Mouse (Mus musculus) adipocyte (in vitro differentiated cells): ENCODE data around the gene Fam187b.
"Not testable (repeated sequence)": the region's sequence is repeated elsewhere in the genome, so short reads cannot be mapped to it uniquely, and the experiment has no call there.

ENCODE experiments used
- DNase-seq: peaks from one replicate; pipeline ENCODE4 v3.0.0-alpha.2; 2016; ENCODE audit warnings: low spot score

The Fam187b gene

DNA sequence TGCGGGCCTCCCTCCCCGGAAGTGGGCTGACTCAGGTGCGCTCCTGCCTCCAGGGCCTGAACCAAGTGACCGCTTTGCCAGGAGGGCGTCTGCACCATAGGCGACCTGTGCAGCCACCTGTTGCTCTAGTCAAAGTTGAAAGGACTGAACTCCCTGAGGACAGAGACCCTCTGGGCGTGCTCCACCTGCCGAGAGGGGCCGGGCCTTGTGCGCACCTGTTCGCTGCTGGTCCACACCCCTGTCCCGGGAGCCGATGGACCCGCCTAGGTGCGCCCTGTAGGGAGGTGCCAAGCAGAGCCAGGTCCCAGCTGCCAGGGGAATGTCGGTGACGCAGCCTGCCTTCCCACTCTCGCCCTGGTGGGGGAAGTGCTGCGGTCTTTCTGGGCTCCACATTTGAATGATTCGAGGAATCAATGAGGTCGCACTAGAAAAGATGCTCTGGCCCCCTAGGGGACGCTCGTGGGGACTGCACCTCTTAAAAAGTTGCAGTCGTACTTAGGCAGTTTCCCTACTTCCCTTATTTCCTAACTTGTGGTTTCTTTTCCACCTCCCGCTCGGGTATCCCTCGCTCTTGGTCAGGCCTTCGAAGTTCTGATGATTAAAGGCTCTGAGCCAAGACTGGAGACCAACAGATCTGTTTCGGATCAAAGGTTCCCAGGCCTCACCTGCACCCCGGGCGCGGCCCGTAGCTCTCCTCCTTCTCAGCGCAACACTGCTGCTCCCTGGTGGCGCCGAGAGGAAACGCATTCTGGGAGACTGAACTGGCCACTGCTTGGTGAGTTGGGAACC is at the start of gene Fam187b:
Fam187b (plus strand) TSS at position 290 of the 789 bp plus-strand sequence.
- peak; percentile 73 for DNase-seq

DNA sequence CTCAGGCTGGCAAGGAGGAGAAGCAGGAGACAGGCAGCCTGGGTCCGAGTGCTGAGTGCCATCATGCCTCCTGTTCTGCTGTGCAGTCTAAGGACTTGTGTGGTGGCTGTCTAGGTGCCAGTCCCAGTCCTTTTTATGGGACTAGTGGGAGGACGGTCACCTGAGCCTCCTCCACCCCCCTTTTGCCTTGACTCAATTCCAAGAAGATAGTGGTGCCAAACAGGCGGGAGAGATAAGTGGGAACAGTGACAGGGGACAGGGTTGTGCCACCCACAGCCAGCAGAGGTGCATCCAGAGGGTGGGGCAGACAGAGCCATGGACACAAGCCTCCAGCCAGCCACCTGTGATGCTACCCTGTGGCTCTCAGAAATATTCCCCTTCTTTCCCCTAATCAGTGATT is 49.5 kb upstream of the Fam187b start:
- DNase-seq = no peak

DNA sequence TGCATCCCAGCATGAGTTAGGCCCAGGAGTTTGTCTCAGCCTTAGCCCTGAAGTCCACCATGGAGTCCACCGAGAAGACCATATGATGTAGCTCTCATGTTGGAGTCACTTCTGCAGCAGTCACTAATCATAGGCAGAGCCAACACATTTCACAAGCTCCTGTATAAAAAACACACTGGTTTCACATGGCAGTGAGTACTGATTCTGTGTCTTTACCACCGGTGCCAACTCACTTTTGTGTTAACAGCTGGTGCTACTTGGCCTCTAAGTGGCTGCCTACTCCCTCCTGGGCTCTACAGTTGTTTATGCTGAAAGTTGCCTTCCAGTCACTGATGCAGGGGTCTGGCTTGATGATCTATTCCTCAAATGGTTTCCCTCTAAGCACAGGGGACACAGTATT is 49.0 kb upstream of the Fam187b start, which contains the start of gene Hamp2:
Hamp2 (minus strand) TSS at position 101 of the 400 bp plus-strand sequence.
- not testable (repeated sequence) for DNase-seq

DNA sequence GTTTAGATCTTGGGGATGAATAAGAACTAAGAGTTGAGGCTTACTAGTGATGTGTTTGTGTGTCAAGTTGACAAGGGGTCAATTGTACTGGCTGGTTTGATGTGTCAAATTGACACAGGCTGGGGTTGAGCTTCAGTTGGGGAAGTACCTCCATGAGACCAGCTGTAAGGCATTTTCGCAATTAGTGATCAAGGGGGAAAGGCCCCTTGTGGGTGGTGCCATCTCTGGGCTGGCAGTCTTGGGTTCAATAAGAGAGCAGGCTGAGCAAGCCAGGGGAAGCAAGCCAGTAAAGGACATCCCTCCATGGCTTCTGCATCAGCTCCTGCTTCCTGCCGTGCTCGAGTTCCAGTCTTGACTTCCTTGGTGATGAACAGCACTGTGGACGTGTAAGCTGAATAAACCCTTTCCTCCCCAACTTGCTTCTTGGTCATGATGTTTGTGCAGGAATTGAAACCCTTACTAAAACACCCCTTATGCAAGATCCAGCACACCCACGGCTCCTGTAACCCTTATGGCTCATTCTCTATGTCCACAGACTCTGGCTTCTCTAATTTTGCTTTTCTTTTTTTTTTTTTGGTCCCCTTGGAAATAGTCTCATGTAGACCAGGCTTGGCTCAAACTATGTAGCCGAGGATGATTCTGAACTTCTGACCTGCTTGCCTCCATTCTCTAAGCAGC is 38.0 kb upstream of the Fam187b start:
- not testable (repeated sequence) for DNase-seq

DNA sequence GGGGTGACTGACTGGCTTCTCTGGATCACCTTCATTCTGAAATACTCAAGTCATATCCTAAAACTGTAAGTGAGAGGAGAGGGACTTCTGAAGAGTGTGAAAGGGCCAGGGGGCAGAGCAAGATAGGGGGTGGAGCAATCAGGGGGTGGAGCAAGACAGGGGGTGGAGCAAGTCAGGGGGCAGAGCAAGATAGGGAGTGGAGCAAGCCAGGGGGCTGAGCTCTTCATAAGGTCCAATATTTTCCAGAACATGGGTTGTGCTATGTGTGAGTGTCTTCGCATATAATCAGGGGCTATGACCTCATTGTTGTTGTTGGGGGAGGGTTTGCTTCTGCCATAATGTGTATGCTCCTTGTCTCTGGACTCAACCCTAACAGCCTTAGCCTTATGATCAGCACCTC is 33.5 kb upstream of the Fam187b start:
- DNase-seq = not testable (repeated sequence)

DNA sequence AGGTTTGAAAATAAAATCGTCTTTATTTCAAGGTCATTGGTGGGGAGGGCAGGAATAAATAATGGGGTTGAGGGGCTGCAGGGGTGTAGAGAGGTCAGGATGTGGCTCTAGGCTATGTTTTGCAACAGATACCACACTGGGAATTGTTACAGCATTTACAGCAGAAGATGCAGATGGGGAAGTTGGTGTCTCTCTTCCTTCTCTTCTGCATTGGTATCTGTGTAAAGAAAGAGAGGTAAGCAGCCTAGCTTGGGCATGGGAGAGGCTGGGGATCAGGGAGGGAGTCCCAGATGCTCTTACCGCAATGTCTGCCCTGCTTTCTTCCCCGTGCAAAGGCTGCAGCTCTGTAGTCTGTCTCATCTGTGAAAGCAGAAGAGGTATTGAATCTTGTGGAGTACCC is 31.2 kb upstream of the Fam187b start:
- DNase-seq = not testable (repeated sequence)

DNA sequence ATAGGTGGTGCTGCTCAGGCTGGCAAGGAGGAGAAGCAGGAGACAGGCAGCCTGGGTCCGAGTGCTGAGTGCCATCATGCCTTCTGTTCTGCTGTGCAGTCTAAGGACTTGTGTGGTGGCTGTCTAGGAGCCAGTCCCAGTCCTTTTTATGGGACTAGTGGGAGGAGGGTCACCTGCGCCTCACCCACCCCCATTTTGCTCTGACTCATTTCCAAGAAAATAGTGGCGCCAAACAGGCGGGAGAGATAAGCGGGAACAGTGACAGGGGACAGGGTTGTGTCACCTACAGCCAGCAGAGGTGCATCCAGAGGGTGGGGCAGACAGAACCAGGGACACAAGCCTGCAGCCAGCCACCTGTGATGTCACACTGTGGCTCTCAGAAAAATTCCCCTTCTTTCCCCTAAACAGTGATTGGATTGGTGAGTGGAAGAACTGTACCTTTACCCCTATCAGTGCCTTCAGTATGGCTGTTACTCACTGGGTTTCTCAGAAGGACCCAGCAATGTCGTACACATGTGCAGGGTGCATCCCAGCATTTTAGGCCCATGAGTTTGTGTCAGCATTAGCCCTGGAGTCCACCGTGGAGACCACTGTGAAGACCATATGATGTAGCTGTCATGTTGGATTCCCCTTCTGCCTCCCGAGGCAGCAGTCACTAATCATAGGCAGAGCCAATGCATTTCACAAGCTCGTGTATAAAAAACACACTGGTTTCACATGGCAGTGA is 29.5 kb upstream of the Fam187b start, which contains the start of gene Hamp:
Hamp (minus strand) TSS at position 124 of the 727 bp plus-strand sequence.
- no peak for DNase-seq

DNA sequence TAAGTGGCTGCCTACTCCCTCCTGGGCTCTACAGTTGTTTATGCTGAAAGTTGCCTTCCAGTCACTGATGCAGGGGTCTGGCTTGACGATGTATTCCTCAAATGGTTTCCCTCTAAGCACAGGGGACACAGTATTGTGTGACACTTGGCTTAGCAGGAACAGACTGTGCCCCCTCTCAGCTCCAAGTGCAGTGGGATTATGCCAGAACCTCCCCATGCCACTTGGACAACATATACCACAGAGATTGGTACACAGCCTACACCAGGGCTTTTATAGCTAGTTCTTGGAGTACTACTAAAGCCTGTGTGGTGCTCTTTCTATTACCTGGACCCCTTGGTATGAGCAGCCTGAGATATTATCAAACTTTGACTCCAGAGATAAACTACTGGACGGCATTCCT is 28.9 kb upstream of the Fam187b start:
- DNase-seq = not testable (repeated sequence)

DNA sequence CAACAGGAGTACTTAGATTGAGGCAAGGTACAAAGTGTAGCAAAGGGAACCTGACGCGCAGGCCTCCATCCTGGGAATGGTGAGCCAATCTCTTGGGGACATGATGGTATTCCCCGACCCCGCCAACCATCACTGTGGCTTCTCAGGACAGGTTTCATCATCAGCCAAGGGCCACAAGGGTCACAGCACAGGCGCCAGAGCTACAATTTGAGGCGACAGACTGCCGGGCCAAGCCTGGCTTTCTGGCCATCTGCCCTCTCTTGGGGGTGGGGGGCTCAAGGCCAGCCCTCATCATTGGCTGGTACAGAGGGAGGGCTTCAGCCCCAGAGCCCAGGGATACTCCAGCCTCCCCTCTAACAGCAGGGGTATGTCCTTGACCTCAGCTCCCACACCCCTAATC is 28.1 kb upstream of the Fam187b start:
- DNase-seq = not testable (repeated sequence)

DNA sequence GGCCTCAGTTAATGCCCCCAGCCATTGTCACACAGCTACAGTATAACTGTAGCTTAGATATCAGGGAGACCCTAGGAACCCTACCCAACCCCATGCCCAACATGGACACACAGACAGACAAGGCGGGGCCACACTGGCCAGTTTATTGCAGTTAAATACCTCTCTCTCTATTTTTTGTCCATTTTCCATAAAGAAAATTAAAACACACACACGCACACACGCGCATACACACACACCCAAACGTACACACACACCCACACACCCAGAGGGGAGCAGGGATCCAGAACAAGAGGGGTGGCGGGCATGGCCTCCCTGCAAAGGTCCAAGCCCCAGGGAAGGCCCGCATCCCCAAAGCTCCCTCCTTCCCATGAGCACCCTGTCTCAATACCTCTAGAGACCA is 27.7 kb upstream of the Fam187b start:
- DNase-seq = no peak

DNA sequence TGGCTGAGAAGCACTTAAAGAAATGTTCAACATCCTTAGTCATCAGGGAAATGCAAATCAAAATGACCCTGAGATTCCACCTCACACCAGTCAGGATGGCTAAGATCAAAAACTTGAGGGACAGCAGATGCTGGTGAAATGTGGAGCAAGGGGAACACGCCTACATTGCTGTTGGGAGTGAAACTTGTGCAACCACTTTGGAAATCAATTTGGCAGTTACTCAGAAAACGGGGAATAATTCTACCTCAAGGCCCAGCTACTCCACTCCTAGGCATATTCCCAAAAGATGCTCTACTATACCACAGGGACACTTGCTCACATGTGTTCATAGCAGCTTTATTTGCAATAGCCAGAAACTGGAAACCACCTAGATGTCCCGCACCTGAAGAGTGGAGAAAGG is 23.7 kb upstream of the Fam187b start:
- DNase-seq = peak; percentile 32

DNA sequence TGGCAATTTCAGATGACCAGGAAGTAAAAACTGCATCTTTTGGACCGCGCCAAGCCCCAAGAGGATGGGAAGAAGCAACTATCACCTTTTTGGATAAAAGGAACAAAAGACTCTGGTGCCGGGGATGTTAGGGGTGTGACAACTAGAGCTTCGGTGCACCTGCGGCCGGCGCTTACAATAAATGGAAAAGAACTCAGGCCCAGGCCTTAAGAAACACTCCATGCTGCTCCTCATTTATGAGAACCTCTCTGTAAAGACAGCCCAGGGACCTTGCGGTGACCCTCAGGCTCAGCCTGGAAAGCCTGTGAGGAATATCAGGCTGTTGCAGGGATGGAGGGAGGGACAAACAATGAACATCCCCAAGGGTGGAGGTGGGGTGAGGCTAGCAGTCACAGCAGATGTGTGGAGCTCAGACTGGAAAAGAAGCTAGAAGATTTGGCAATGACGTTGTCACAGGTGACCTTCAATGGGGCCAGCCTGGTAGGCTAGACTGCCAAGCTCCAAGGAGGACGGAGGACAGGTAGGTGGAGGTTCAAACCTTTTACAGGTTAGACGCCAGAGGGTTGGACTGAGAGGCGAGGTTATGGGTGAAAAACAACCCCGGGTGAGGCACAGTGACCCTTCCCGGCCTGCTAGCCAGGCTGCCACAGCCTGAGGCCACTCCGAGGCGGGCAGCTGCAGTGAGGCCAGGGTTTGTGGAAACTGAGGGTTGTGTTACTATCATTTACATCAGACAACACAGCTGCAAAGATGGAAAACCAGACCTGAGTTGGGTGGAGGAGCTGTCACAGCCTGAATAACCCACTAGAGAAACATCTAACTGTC is 20.9 kb upstream of the Fam187b start:
- DNase-seq = no peak

DNA sequence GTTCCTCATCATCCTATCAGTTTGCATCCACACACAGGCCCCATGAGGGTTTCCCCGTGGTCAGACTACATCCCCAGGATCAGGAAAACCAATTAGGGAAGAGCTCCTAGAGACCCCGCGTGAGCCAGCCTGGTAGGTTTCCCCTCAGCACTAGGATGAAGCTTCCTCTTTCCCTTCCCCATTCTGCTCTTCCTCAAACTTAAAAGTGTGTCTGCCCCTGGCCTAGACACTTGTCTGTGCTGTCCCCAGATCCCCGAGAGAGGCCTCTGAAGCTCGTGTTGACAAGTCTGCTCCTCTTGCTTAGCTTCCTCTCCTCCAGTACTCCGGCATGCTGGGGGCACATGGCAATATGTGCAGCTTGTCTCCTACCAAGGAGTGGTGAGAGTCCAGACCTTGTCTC is 20.1 kb upstream of the Fam187b start:
- DNase-seq = no peak

DNA sequence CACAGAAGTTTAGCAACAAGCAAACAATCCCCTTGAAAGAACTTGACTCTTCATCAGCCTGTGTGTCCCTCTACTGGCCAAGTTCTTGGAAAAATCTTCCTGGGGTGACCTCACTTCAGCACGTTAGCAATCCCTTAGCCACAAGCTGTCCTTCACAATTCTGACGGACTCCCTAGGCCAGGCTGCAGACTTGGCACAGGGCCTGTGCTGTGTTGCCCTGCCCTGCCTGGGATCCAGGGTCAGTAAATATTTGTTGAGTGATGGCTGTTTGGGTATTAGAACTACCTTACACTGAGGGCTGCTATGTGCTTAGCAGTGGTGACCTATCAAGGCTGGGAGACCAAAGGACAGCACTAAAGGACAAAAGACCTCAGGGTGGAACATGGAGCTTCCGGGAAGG is 19.6 kb upstream of the Fam187b start:
- no peak for DNase-seq

DNA sequence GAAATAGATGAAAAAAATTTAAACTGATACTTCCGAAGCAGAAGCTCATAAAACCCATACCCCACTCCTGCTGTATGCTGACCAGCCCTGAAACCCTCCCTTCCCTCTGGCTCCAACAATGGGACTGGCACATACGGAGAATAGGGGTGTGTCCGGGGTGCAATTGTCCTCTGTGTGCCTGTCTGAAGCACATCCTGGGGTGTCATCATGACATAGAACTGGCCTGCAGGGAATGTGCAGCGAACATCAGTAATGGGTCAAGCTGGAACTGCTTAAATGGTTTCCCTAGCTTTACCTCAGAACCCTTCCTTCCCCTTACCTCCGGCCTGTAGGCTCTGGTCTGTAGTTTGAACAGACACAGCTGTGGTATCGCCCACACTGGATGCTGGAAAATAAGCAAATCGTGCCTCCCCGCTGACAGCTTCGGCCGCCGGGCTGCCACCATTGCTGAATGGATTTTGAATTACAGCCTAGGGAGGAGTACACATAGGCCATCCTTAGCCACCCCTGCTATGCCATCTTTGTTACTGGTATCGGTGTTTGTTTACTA is 18.5 kb upstream of the Fam187b start:
- no peak for DNase-seq

DNA sequence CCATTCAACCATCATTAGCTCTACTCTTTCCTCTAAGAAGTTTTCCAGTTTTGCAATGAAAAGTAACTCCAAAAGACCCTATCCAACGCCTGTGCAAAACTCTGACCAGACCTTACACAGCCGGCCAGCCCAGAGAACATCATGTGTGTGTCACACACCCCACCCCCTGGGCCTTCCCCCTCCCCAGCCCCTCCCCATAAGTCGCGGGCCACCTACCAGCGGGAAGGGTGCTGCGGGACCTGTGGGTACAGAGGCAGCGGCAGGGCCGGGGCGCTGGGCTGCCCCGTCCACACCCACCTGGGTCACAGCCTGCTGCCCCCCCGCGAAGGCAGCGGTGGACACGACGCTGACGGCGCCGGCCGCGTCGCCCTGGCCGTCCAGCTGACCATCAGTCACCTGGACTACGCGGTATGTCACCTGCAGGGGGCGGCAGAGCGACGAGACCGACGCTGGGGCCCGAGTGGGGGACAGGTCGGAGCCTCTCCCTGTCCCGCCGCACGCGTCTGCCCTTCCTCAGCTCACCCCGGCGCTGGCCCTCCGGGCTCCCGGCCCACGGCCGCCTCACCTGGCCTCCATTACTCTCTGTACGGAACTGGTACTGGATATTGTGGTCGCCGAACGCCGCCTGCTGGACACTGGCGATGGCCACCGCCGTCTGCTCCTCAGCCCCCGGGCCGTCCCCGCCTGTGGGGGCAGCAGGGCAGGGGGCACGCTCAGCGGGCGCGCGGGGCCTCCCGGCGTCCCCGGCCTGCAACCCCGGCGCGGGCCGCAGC is 17.8 kb upstream of the Fam187b start:
- DNase-seq = peak; percentile 82

DNA sequence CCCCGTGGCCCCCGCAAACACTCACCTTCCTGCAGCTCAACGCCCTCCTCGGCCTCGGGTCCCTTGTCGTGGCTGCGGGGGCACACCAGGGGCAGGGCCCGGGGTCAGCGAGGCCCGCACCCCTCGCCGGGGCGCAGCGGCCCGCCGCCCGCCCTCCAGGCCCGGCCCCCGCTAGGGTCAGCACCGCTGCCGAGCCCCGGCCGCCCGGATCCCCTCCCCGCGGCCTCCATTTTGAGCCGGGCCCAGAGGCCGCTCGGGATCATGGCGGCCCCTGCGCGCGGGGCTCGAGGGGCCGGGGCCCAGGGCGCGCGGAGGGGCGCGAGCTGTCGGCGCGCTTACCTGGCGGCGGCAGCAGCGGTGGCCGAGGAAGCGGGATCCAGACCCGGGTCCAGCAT is 17.2 kb upstream of the Fam187b start:
- DNase-seq = no peak

DNA sequence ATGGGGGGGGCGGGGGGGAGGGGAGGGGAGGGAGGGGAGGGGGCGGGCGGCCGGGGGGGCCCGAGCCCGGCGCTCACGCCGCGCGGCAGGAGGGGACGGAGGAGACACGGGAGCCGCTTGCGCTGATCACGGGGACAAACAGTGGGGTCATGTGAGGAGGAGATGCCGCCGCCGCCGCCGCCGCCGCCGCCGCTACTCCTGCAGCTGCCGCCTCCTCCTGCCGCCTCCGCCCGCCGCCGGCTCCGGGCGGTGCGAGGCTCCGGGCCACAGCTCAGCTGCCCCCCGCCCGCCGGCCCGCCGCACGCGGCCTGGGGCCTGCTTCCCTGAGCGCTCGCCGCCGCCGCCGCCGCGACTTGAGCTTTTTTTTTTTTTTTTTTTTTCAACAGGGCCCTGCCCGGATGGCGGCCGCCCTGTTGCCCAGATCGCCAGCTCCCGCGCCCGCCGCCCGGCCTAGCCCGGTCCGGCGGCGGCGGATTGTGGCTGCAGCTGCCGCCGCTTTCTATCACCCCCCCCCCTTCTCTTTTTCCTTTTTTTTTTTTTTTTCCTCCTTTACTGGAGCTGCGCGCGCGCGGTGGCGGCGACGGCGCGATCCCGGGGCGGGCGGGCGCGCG is 16.7 kb upstream of the Fam187b start, which contains the start of gene Usf2:
Usf2 (minus strand) TSS at position 48 of the 611 bp plus-strand sequence.
- DNase-seq = peak; percentile 60

DNA sequence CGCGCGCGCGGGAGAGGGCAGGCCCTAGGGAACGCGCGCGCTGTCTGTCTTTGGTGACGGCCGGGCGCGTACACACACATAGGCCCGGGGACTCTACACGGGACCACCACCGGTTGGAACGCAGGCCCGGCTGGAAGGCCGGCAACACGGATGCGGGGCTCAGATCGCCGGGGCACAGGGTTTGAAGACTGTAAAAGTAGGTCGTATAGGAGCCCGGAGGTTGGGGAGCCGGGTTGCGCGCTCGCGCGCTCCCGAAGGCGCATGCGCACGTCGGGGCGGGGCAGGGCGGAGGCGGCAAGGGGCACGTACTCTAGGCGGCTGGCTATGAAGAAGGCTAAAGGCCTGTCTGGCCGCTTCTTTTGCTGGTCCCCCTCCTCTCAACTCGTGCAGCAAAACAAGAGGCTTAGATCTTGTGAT is 16.2 kb upstream of the Fam187b start:
- DNase-seq = peak; percentile 84
